Comparison of ENCODE assay signal across 12 mouse cellular contexts in genomic region chr6:135748412-135749076, GRCm38 (mm10).
DNase-seq lines count a peak whose midpoint lies in the region; ATAC-seq and TF ChIP-seq lines count a peak whose summit lies in the region.
"Had no signal": no experiment of that assay in that cellular context is flagged by ENCODE, and none has a peak within 500 bp of the region (broad histone marks: within the 10 kb centered on the region; RNA-seq: fewer than 3 reads in every experiment).

No protein-coding gene starts in this region.

- no peaks in the 10 kb centered on the region for H3K36me3 ChIP-seq in MEL (ENCODE audit: control insufficient read depth in 1 of 2, insufficient read depth in 2 of 2, low read length in 2 of 2)
- H3K36me3 ChIP-seq in hindbrain, embryonic 10.5 days, result no peaks in the 10 kb centered on the region
- H3K36me3 ChIP-seq in midbrain, embryonic 13.5 days, result no peaks in the 10 kb centered on the region
- H3K36me3 ChIP-seq: embryonic facial prominence, embryonic 15.5 days; limb, embryonic 10.5 days had no signal

- WGBS in hindbrain, embryonic 10.5 days, result 37% methylated on average over 7 of the region's 7 CpGs
- WGBS in midbrain, embryonic 13.5 days, result 21% methylated on average over 6 of the region's 7 CpGs

- H3K27ac ChIP-seq in MEL (ENCODE audit: control insufficient read depth, low read depth, low read length), result no peak overlapping the region
- H3K27ac ChIP-seq in hindbrain, embryonic 10.5 days, result peak overlapping the region; percentile 83
- H3K27ac ChIP-seq in midbrain, embryonic 13.5 days, result peak overlapping the region; percentile 68
- no peak overlapping the region for H3K27ac ChIP-seq in gastrocnemius, adult 2 months
- H3K27ac ChIP-seq: embryonic facial prominence, embryonic 15.5 days; limb, embryonic 10.5 days had no signal

- H3K4me3 ChIP-seq in MEL (ENCODE audit: control insufficient read depth in 1 of 2, insufficient read depth in 1 of 2, low read depth in 2 of 2, low read length in 2 of 2), result no peak overlapping the region
- H3K4me3 ChIP-seq in hindbrain, embryonic 10.5 days, result no peak overlapping the region
- H3K4me3 ChIP-seq in midbrain, embryonic 13.5 days (replicated peaks), result no peak overlapping the region
- no peak overlapping the region for H3K4me3 ChIP-seq in gastrocnemius, adult 2 months
- H3K4me3 ChIP-seq: embryonic facial prominence, embryonic 15.5 days; limb, embryonic 10.5 days had no signal

- ATAC-seq in midbrain, embryonic 13.5 days, result peak; percentile 90
- ATAC-seq: Patski had no signal

- no peaks in the 10 kb centered on the region for H3K4me1 ChIP-seq in MEL (ENCODE audit: control insufficient read depth in 1 of 2, insufficient read depth in 2 of 2, low read length in 2 of 2)
- H3K4me1 ChIP-seq in hindbrain, embryonic 10.5 days (replicated peaks), result peaks cover 16% of the 10 kb centered on the region
- H3K4me1 ChIP-seq in midbrain, embryonic 13.5 days (replicated peaks), result peaks cover 16% of the 10 kb centered on the region
- H3K4me1 ChIP-seq: embryonic facial prominence, embryonic 15.5 days; limb, embryonic 10.5 days had no signal

- no peak for TF ChIP-seq EP300 in MEL (IDR thresholded peaks at IDR 0.05; ENCODE audit: low read depth in 1 of 2, low read length in 2 of 2)

- H3K9me3 ChIP-seq in MEL (replicated peaks; ENCODE audit: insufficient read depth, low read length), result no peaks in the 10 kb centered on the region
- no peaks in the 10 kb centered on the region for H3K9me3 ChIP-seq in hindbrain, embryonic 10.5 days
- no peaks in the 10 kb centered on the region for H3K9me3 ChIP-seq in midbrain, embryonic 13.5 days
- H3K9me3 ChIP-seq: embryonic facial prominence, embryonic 15.5 days; limb, embryonic 10.5 days had no signal

- H3K9ac ChIP-seq in MEL (ENCODE audit: control insufficient read depth, low read depth, low read length, poor library complexity, severe bottlenecking), result no peak overlapping the region
- no peak overlapping the region for H3K9ac ChIP-seq in midbrain, embryonic 13.5 days (replicated peaks)
- H3K9ac ChIP-seq: embryonic facial prominence, embryonic 15.5 days had no signal

- TF ChIP-seq CTCF in MEL (IDR thresholded peaks at IDR 0.05 in 2 of 3, conservative IDR thresholded peaks at IDR 0.05 in 1 of 3; ENCODE audit: control insufficient read depth in 1 of 3, insufficient read depth in 1 of 3, low read depth in 2 of 3, low read length in 3 of 3, poor library complexity in 1 of 3, severe bottlenecking in 1 of 3), result no peak
- no peak for TF ChIP-seq CTCF in gastrocnemius, adult 2 months (IDR thresholded peaks at IDR 0.05)

- DNase-seq in MEL (ENCODE audit: low read depth, low spot score), result peak; percentile 4
- DNase-seq in c-Kit-positive CD71-negative TER-119-negative erythroid progenitor cells, embryonic 14.5 days (ENCODE audit: low read depth), result peak; percentile 18
- DNase-seq in hindbrain, embryonic 10.5 days (ENCODE audit: low spot score), result peak; percentile 52
- no peak for DNase-seq in thymus, adult 18-20 months
- no peak for DNase-seq in adrenal gland, postnatal 25 days
- DNase-seq in gastrocnemius, adult 2 months, result no peak
- DNase-seq: right cerebral cortex, postnatal 4 days had no signal

- no peak for TF ChIP-seq POLR2A in MEL (IDR thresholded peaks at IDR 0.05; ENCODE audit: control insufficient read depth in 1 of 2, insufficient read depth in 1 of 2, low read depth in 1 of 2, low read length in 2 of 2, poor library complexity in 1 of 2)

- no peak overlapping the region for H3K4me2 ChIP-seq in midbrain, embryonic 13.5 days (replicated peaks)
- H3K4me2 ChIP-seq: embryonic facial prominence, embryonic 15.5 days; heart, embryonic 11.5 days had no signal

- intact Hi-C loops in gastrocnemius, adult 2 months (cut with DNase I), result no loop called here

- TF ChIP-seq RAD21 in MEL (IDR thresholded peaks at IDR 0.05; ENCODE audit: low read depth, low read length), result no peak

- H3K27me3 ChIP-seq in MEL (ENCODE audit: control insufficient read depth in 1 of 2, insufficient read depth in 2 of 2, low read length in 2 of 2), result no peaks in the 10 kb centered on the region
- no peaks in the 10 kb centered on the region for H3K27me3 ChIP-seq in hindbrain, embryonic 10.5 days (ENCODE audit: insufficient read depth, poor library complexity, severe bottlenecking)
- no peaks in the 10 kb centered on the region for H3K27me3 ChIP-seq in midbrain, embryonic 13.5 days
- H3K27me3 ChIP-seq: embryonic facial prominence, embryonic 15.5 days; Patski had no signal

- no peaks in the 10 kb centered on the region for H3K79me2 ChIP-seq in MEL (ENCODE audit: control insufficient read depth, insufficient read depth, low read length, poor library complexity)

TF ChIP-seq in MEL, 35 proteins besides CTCF, POLR2A, EP300 and RAD21:
- no peak for TF ChIP-seq CHD1 (IDR thresholded peaks at IDR 0.05; ENCODE audit: low read depth, low read length)
- TF ChIP-seq SMC3 (IDR thresholded peaks at IDR 0.05; ENCODE audit: low read depth, low read length), result no peak
- no peak for TF ChIP-seq ZKSCAN1 (IDR thresholded peaks at IDR 0.05; ENCODE audit: low read depth, low read length)
- TF ChIP-seq RCOR1 (IDR thresholded peaks at IDR 0.05; ENCODE audit: low read depth, low read length), result no peak
- TF ChIP-seq GATA1 (IDR thresholded peaks at IDR 0.05; ENCODE audit: low read depth, low read length), result no peak
- TF ChIP-seq ZNF384 (IDR thresholded peaks at IDR 0.05; ENCODE audit: low read depth, low read length), result no peak
- TF ChIP-seq TAL1 (IDR thresholded peaks at IDR 0.05; ENCODE audit: low read length), result no peak
- TF ChIP-seq ETS1 (IDR thresholded peaks at IDR 0.05; ENCODE audit: low read depth, low read length), result no peak
- no peak for TF ChIP-seq E2F4 (IDR thresholded peaks at IDR 0.05; ENCODE audit: borderline replicate concordance, low read depth, low read length)

Comparison
In these comparisons a context has a peak if more than half of its experiments do, and no peak if none do; other contexts are left out.
1. DNase-seq: peak in MEL (single experiment), c-Kit-positive CD71-negative TER-119-negative erythroid progenitor cells, embryonic 14.5 days (single experiment) and hindbrain, embryonic 10.5 days (single experiment); none in thymus, adult 18-20 months (0 of 2), adrenal gland, postnatal 25 days (single experiment) and gastrocnemius, adult 2 months (single experiment).
2. H3K27ac ChIP-seq: peak in hindbrain, embryonic 10.5 days (single experiment) and midbrain, embryonic 13.5 days (single experiment); none in MEL (single experiment) and gastrocnemius, adult 2 months (single experiment).